Mouse (Mus musculus): ENCODE data around the gene Vasp. TPM values are rescaled to one million over a fixed set of nuclear protein-coding genes. Genes with fewer than 3 reads are reported as not detected.
"Not testable (repeated sequence)": the region's sequence is repeated elsewhere in the genome, so short reads cannot be mapped to it uniquely, and the experiment has no call there.

Vasp gene
- polyA plus RNA-seq, 1 experiment from 2014 or later = 66.4 TPM

DNA sequence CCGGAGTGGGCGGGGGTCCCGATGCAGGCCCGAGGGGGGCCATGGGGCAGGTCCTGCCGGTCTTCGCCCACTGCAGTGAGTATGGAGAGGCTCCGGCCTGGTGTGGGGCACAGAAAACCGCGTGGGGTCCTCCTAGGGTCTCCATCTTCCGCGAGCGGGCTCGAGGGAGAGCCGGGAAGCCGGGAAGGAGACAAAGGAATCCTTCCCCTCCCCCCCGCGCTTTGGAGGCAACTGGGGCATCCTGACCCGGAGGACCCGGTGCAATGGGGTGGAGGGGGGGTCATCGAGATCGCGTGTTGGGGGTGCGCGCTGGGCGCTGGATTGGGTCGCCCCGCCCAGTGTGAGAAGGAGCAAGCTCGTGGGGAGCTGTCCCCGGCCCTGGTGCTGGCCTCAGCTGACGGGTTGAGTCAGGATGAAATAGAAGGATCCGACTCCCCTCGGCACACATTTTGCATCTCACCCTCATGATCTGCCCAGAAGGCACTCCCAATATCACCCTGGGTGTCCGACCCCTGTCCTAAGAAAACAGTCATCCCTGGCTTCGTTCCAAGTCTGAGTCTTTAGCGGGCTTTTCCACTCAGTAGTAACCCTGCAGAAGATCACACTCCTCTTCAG is 11.3 kb upstream of the Vasp start:
- WGBS = 1% methylated on average over 33 of the region's 35 CpGs
- H3K27ac ChIP-seq = peak overlapping the region; percentile 17; the same call in 1 of the 2 replicates
- peak overlapping the region; percentile 50 for H3K9ac ChIP-seq (replicated peaks)
- H3K9me3 ChIP-seq = no peaks in the 10 kb centered on the region
- H3K4me1 ChIP-seq (replicated peaks) = peaks cover 17% of the 10 kb centered on the region
- H3K4me2 ChIP-seq = peak overlapping the region; percentile 98
- H3K4me3 ChIP-seq (replicated peaks) = peak overlapping the region; percentile 58
- H3K36me3 ChIP-seq = no peaks in the 10 kb centered on the region
- peak; percentile 48 for ATAC-seq (ENCODE audit: insufficient number of reproducible peaks, insufficient read depth, low FRiP score, low TSS enrichment, low read depth)
- H3K27me3 ChIP-seq = peaks cover 67% of the 10 kb centered on the region

DNA sequence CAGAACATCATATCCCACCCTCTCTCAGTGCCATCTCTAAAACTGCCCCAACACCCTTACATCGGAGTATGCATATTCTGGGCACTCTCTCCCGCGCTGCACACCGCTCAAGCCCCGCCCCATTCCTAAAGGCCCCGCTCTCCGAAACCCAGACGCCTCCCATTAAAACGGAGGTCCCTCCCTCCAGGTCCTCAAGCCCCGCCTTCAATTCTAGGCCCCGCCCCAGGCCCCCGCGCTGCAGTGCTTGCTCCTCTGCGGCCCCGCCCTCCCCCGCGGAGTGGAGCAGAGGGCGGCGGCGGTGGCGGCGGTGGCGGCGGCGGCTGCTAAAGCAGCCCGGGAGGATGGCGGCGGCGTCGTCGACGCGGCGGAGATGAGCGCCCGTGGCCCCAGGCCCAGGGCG is 10.8 kb upstream of the Vasp start, which contains the start of gene Rtn2:
Gene Rtn2 (plus strand): TSS at position 240 of the 400 bp plus-strand sequence.
- H3K9ac ChIP-seq (replicated peaks) = peak within 1 kb of the TSS; percentile 50
- H3K9me3 ChIP-seq = no peaks in the 10 kb centered on the region
- no peaks in the 10 kb centered on the region for H3K36me3 ChIP-seq
- peaks cover 73% of the 10 kb centered on the region for H3K27me3 ChIP-seq
- peak within 1 kb of the TSS; percentile 58 for H3K4me3 ChIP-seq (replicated peaks)
- H3K4me2 ChIP-seq = peak within 1 kb of the TSS; percentile 98
- peak; percentile 61; the same call in 1 of the 2 replicates for ATAC-seq (ENCODE audit: insufficient number of reproducible peaks, insufficient read depth, low FRiP score, low TSS enrichment, low read depth)
- H3K4me1 ChIP-seq (replicated peaks) = peaks cover 17% of the 10 kb centered on the region
- WGBS = under 1% methylated on average over 36 of the region's 37 CpGs
- peak within 1 kb of the TSS; percentile 17; the same call in 1 of the 2 replicates for H3K27ac ChIP-seq

GRCm38 (mm10) chr7:19281680-19282304 is 10.2 kb upstream of the Vasp start:
- peak overlapping the region; percentile 98 for H3K4me2 ChIP-seq
- not testable (repeated sequence) for H3K27ac ChIP-seq; H3K9ac ChIP-seq (replicated peaks); ATAC-seq (ENCODE audit: insufficient number of reproducible peaks, insufficient read depth, low FRiP score, low TSS enrichment, low read depth); H3K9me3 ChIP-seq; H3K36me3 ChIP-seq
- H3K4me1 ChIP-seq (replicated peaks) = peaks cover 17% of the 10 kb centered on the region
- H3K4me3 ChIP-seq (replicated peaks) = peak overlapping the region; percentile 58; the same call in 1 of the 2 replicates
- H3K27me3 ChIP-seq = peaks cover 78% of the 10 kb centered on the region
- WGBS = 33% methylated on average over 6 of the region's 6 CpGs

DNA sequence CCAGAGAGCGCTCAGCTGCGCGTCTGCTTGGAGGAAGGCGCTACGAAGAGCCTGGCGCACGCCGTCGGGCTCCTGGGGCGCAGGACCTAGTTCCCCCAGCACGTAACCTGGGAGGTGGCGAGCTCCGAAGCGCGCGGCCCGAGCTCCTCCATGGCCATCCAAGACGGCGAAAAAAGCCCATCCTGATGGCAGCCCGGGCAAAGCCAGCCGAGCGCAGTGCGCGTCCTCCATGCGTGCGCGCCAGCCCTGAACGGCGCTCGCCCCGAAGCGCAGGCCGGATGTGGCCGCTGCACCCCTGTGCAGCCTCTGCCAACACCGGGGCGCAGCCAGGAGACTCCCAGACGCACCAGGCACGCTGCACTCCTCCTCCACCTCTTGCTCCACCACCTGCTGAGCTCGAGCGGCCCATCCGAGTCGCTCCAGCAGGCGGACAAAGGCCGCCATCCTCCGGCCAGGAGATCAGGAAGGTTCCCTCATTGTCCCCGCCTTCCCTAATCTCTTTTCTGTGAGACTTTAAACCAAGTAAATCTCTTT is 8.0 kb upstream of the Vasp start, which contains the start of gene Ppm1n:
Gene Ppm1n (minus strand): TSS at position 484 of the 534 bp plus-strand sequence.
- Histone ChIP-seq H3K27ac (no peak within 1 kb of the TSS), H3K27me3 (peaks cover 76% of the 10 kb centered on the region), H3K36me3 (no peaks in the 10 kb centered on the region), H3K9ac (replicated peaks) (no peak within 1 kb of the TSS), H3K4me2 (peak within 1 kb of the TSS; percentile 51), H3K4me1 (replicated peaks) (peaks cover 17% of the 10 kb centered on the region), H3K9me3 (0 out of 2 replicates have a peak, but pooled peaks cover 3% of the 10 kb centered on the region), H3K4me3 (replicated peaks) (peak within 1 kb of the TSS; percentile 33)
- under 1% methylated on average over 46 of the region's 46 CpGs for WGBS
- ATAC-seq (ENCODE audit: insufficient number of reproducible peaks, insufficient read depth, low FRiP score, low TSS enrichment, low read depth) = no peak

GRCm38 (mm10) chr7:19279052-19279451 is 7.4 kb upstream of the Vasp start:
- Histone ChIP-seq H3K9me3 (0 out of 2 replicates have a peak, but pooled peaks cover 3% of the 10 kb centered on the region), H3K4me2 (peak overlapping the region; percentile 51), H3K4me1 (replicated peaks) (peaks cover 17% of the 10 kb centered on the region), H3K4me3 (replicated peaks) (peak overlapping the region; percentile 33), H3K27ac (no peak overlapping the region), H3K27me3 (peaks cover 72% of the 10 kb centered on the region), H3K9ac (replicated peaks) (no peak overlapping the region), H3K36me3 (no peaks in the 10 kb centered on the region)
- no peak for ATAC-seq (ENCODE audit: insufficient number of reproducible peaks, insufficient read depth, low FRiP score, low TSS enrichment, low read depth)
- 2% methylated on average over 34 of the region's 34 CpGs for WGBS

DNA sequence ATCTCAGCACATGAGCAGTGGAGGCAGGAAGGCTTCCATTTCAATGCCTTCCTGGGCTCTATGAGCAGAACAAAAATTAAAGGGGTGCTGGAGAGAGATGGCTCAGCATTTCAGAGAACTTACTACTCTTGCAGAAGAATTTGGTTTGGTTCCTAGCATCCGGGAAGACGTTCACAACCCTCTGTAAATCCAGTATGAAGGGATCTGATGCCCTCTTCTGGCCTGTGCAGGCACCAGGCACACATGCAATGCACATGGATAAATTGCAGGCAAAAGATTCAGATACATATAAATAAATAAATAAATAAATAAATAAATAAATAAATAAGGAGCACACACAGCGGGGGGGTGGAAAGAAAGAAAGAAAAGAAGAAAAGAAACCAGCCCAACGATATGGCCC is 4.6 kb upstream of the Vasp start:
- Histone ChIP-seq H3K36me3 (no peaks in the 10 kb centered on the region), H3K9me3 (0 out of 2 replicates have a peak, but pooled peaks cover 3% of the 10 kb centered on the region), H3K27ac (no peak overlapping the region), H3K4me3 (replicated peaks) (no peak overlapping the region), H3K4me2 (no peak overlapping the region), H3K4me1 (replicated peaks) (peaks cover 7% of the 10 kb centered on the region; the same call in 1 of the 2 replicates), H3K9ac (replicated peaks) (no peak overlapping the region), H3K27me3 (peaks cover 44% of the 10 kb centered on the region)
- ATAC-seq (ENCODE audit: insufficient number of reproducible peaks, insufficient read depth, low FRiP score, low TSS enrichment, low read depth) = no peak
- WGBS = 64% methylated on average over 4 of the region's 4 CpGs

DNA sequence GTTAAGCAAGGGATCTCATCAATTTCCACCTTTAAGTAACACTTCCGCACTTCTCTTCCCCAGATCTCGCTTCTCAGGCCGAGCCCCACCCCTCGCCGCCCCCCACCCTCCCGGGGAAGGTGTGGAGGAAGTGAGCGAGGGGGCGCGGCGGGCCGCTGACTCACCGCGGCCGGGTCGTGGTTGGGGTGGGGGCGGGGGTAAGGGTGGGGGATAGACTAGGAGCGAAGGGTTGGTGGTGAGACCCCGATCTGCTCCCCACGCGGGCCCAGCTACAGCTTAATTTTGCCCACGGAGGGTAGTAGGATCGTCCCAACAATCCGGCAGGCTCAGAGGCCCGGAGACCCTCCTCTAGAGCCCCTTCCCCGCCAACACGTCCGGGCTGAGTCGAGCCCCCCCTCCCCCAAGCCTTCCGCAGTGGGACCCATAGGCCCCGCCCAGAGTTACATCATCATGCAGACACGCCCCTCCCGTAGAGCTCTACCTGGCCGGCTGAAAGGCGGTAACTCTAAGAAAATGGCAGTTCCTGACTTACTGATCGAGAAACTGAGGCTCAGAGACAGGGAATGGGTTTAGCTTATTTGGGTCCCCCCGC is 652 bp upstream of the Vasp start:
- H3K9me3 ChIP-seq = 0 out of 2 replicates have a peak, but pooled peaks cover 3% of the 10 kb centered on the region
- H3K4me1 ChIP-seq (replicated peaks) = peaks cover 22% of the 10 kb centered on the region
- peak overlapping the region; percentile 90 for H3K9ac ChIP-seq (replicated peaks)
- H3K4me3 ChIP-seq (replicated peaks) = peak overlapping the region; percentile 98
- H3K4me2 ChIP-seq = peak overlapping the region; percentile 96
- ATAC-seq (ENCODE audit: insufficient number of reproducible peaks, insufficient read depth, low FRiP score, low TSS enrichment, low read depth) = peak; percentile 84
- WGBS = 1% methylated on average over 36 of the region's 36 CpGs
- H3K36me3 ChIP-seq = peaks cover 9% of the 10 kb centered on the region
- peak overlapping the region; percentile 96 for H3K27ac ChIP-seq
- H3K27me3 ChIP-seq = peaks cover 5% of the 10 kb centered on the region

DNA sequence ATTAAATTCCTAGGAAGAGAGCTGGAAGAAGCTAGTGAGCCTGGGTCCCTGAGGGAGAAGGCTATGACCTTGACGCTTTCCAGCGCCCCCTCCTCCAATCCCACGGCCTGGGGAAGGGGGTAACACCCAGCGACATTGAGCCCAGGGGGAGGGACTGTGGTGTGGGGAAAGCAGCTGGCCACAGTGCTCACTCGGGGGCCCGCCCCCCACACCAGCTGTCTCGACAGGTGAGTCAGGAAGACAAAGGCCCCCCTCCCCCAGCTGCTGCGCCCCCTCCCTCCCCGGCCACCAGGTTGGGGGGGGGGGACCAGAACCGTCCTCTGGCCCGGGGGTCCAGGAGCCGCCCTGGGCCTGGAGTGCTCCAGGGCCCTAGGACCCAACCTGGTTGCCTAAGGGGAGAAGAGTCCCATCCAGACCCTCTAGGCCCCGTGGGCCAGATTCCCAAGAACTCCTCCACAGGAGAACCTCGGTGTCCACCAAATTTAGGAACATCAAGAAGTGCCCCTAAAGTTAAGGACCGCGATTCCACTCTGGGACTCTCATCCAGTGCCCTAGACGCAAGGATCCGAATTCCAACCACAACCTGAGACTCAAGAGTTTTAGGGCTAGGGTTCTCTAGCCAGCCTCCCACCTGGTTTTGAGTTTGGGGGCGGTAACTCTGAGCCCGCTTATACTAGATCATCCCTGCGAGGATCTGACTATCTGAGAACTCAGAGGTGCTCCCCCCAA is 944 bp downstream of the Vasp start:
- ATAC-seq (ENCODE audit: insufficient number of reproducible peaks, insufficient read depth, low FRiP score, low TSS enrichment, low read depth) = no peak
- Histone ChIP-seq H3K4me3 (replicated peaks) (peak overlapping the region; percentile 98), H3K9me3 (no peaks in the 10 kb centered on the region), H3K9ac (replicated peaks) (peak overlapping the region; percentile 90), H3K36me3 (peaks cover 17% of the 10 kb centered on the region), H3K4me2 (peak overlapping the region; percentile 96), H3K27me3 (no peaks in the 10 kb centered on the region), H3K27ac (peak overlapping the region; percentile 96), H3K4me1 (replicated peaks) (peaks cover 34% of the 10 kb centered on the region)
- WGBS = under 1% methylated on average over 21 of the region's 21 CpGs

DNA sequence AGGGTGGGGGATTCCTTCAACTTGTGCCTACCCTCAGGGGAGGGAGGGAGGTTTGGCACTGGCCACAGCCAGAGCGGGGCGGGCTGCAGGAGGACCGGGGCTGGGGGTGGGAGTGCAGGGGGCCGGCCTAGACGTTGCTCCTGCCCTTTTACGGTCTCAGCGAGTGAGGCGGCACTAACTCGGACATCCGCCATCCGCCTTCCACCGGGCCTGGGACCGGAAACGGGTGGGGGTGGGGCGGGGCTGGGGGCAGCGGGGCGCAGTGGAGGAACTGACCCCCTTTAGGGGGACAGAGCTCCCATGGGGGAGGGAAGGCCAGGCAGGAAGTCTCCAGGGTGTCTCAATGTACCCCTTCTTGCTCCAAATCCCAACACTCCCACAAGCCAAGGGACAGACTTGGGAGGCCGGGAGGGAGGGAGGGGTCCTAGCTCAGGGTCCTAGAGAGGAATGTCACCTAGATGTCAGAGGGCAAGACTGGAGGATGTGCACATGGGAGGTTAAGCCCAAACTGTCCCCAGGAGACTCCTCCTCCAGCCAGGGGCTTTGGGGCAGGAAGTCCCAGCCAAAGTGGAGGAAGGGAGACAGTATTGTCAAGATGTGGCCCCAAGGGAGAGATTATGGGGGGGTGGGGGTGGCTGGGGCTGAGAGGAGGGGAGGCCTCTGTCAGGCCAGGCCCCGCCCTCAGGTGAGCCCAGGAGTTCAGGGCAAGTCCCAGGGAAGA is 1.7 kb downstream of the Vasp start:
- Histone ChIP-seq H3K9me3 (no peaks in the 10 kb centered on the region), H3K4me1 (replicated peaks) (peaks cover 36% of the 10 kb centered on the region), H3K4me2 (peak overlapping the region; percentile 96), H3K36me3 (peaks cover 24% of the 10 kb centered on the region), H3K27me3 (no peaks in the 10 kb centered on the region), H3K9ac (replicated peaks) (peak overlapping the region; percentile 90), H3K4me3 (replicated peaks) (peak overlapping the region; percentile 98), H3K27ac (peak overlapping the region; percentile 81)
- ATAC-seq (ENCODE audit: insufficient number of reproducible peaks, insufficient read depth, low FRiP score, low TSS enrichment, low read depth) = no peak
- 2% methylated on average over 19 of the region's 19 CpGs for WGBS

DNA sequence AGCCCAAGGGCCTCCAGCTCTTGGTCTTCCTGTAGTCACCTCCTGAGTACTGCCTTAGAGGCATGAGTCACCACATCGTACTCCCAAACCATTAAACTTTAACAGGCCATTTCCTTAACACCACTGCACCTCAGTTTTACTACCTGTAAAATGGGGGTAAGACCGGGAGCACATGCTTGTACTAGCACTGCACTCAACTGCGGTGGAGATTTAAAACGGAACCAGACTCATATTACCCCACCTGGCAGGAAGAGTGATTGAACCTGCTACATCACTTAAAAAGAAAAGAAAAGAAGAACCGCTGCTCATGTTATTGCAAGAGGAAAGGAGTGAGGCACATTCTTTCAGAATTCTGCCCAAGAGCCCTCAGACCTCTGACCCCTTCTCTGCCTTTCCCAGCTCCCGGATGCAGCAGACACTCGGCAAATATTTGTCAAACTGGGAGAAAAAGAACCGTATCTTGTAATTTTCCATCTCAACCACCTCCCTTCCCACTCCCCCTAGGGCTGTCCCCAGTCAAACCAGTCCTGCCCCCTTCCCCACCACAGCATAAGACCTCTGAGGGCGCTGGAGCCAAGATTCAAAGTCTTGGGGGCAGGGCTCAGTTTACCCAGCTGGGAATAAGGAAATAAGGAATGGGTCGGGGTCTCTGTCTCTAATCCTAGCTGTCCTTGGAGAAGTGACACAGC is 2.5 kb downstream of the Vasp start:
- no peak for ATAC-seq (ENCODE audit: insufficient number of reproducible peaks, insufficient read depth, low FRiP score, low TSS enrichment, low read depth)
- H3K9ac ChIP-seq (replicated peaks) = peak overlapping the region; percentile 90
- H3K27ac ChIP-seq = peak overlapping the region; percentile 81
- H3K36me3 ChIP-seq = peaks cover 31% of the 10 kb centered on the region
- H3K9me3 ChIP-seq = no peaks in the 10 kb centered on the region
- WGBS = 28% methylated on average over 10 of the region's 10 CpGs
- H3K4me3 ChIP-seq (replicated peaks) = peak overlapping the region; percentile 98
- H3K27me3 ChIP-seq = no peaks in the 10 kb centered on the region
- H3K4me1 ChIP-seq (replicated peaks) = peaks cover 36% of the 10 kb centered on the region
- H3K4me2 ChIP-seq = peak overlapping the region; percentile 96
